Mouse (Mus musculus): ENCODE data around the gene Larp1b. TPM values are rescaled to one million over a fixed set of nuclear protein-coding genes. Genes with fewer than 3 reads are reported as not detected.
"Not testable (repeated sequence)": the region's sequence is repeated elsewhere in the genome, so short reads cannot be mapped to it uniquely, and the experiment has no call there.

The Larp1b gene
- polyA plus RNA-seq (2014; fragmentation: Nextera tagmentation; extraction: Ambion mirVana) = 2.0 and 2.2 TPM in 2 replicates

GRCm38 (mm10) chr3:40949170-40949902 is at the start of gene Larp1b:
Gene Larp1b (plus strand): TSS chr3:40949828.
- Histone ChIP-seq H3K4me2 (replicated peaks; ENCODE audit: low read depth, low read length) (peak within 1 kb of the TSS; percentile 99), H3K27ac (ENCODE audit: low read depth, low read length) (peak within 1 kb of the TSS; percentile 75), H3K27me3 (ENCODE audit: control insufficient read depth, insufficient read depth, low read length) (peaks cover 5% of the 10 kb centered on the region), H3K36me3 (ENCODE audit: control insufficient read depth, insufficient read depth, low read length) (no peaks in the 10 kb centered on the region), H3K4me3 (ENCODE audit: low read depth, low read length) (peak within 1 kb of the TSS; percentile 73), H3K4me1 (replicated peaks; ENCODE audit: control insufficient read depth, insufficient read depth, low read length) (no peaks in the 10 kb centered on the region), H3K9me3 (ENCODE audit: control insufficient read depth, low read length) (no peaks in the 10 kb centered on the region), H3K9ac (ENCODE audit: low read depth, low read length) (peak within 1 kb of the TSS; percentile 70)
- under 1% methylated on average over 63 of the region's 66 CpGs for WGBS
- DNase-seq (ENCODE audit: low spot score) (peak; percentile 98), ATAC-seq (ENCODE audit: low FRiP score) (peak; percentile 98)

- H3K9ac ChIP-seq (ENCODE audit: low read depth, low read length); H3K36me3 ChIP-seq (ENCODE audit: control insufficient read depth, insufficient read depth, low read length); H3K4me2 ChIP-seq (replicated peaks; ENCODE audit: low read depth, low read length); H3K4me3 ChIP-seq (ENCODE audit: low read depth, low read length); H3K27me3 ChIP-seq (ENCODE audit: control insufficient read depth, insufficient read depth, low read length); ATAC-seq (ENCODE audit: low FRiP score); H3K9me3 ChIP-seq (ENCODE audit: control insufficient read depth, low read length); DNase-seq (ENCODE audit: low spot score); H3K27ac ChIP-seq (ENCODE audit: low read depth, low read length); H3K4me1 ChIP-seq (replicated peaks; ENCODE audit: control insufficient read depth, insufficient read depth, low read length): not testable (repeated sequence)
- WGBS = 97% methylated on average over 2 of the region's 10 CpGs
Observed at GRCm38 (mm10) chr3:40902443-40902842, 47.2 kb upstream of the Larp1b start, which contains the start of gene 1700034I23Rik. Gene 1700034I23Rik (minus strand): TSS chr3:40902543.

- 90% methylated on average over 5 of the region's 5 CpGs for WGBS
- no peak overlapping the region for H3K27ac ChIP-seq (ENCODE audit: low read depth, low read length)
- no peak for ATAC-seq (ENCODE audit: low FRiP score)
Observed at GRCm38 (mm10) chr3:40938189-40938588, 11.4 kb upstream of the Larp1b start.

GRCm38 (mm10) chr3:40938592-40938991 is 11.0 kb upstream of the Larp1b start:
- no peak overlapping the region for H3K4me3 ChIP-seq (ENCODE audit: low read depth, low read length)
- H3K9me3 ChIP-seq (ENCODE audit: control insufficient read depth, low read length) = no peaks in the 10 kb centered on the region
- H3K27me3 ChIP-seq (ENCODE audit: control insufficient read depth, insufficient read depth, low read length) = no peaks in the 10 kb centered on the region
- no peak overlapping the region for H3K4me2 ChIP-seq (replicated peaks; ENCODE audit: low read depth, low read length)
- ATAC-seq (ENCODE audit: low FRiP score) = no peak
- WGBS = 91% methylated on average over 4 of the region's 4 CpGs
- H3K27ac ChIP-seq (ENCODE audit: low read depth, low read length) = no peak overlapping the region
- no peaks in the 10 kb centered on the region for H3K4me1 ChIP-seq (replicated peaks; ENCODE audit: control insufficient read depth, insufficient read depth, low read length)
- H3K9ac ChIP-seq (ENCODE audit: low read depth, low read length) = no peak overlapping the region
- H3K36me3 ChIP-seq (ENCODE audit: control insufficient read depth, insufficient read depth, low read length) = no peaks in the 10 kb centered on the region
- DNase-seq (ENCODE audit: low spot score) = no peak

More at GRCm38 (mm10) chr3:40938189-40938588, 11.4 kb upstream of the Larp1b start:
- Histone ChIP-seq H3K4me2 (replicated peaks; ENCODE audit: low read depth, low read length) (no peak overlapping the region), H3K4me3 (ENCODE audit: low read depth, low read length) (no peak overlapping the region), H3K36me3 (ENCODE audit: control insufficient read depth, insufficient read depth, low read length) (no peaks in the 10 kb centered on the region), H3K9ac (ENCODE audit: low read depth, low read length) (no peak overlapping the region), H3K27me3 (ENCODE audit: control insufficient read depth, insufficient read depth, low read length) (no peaks in the 10 kb centered on the region), H3K9me3 (ENCODE audit: control insufficient read depth, low read length) (no peaks in the 10 kb centered on the region), H3K4me1 (replicated peaks; ENCODE audit: control insufficient read depth, insufficient read depth, low read length) (no peaks in the 10 kb centered on the region)
- DNase-seq (ENCODE audit: low spot score) = no peak

- Histone ChIP-seq H3K9ac (ENCODE audit: low read depth, low read length) (no peak overlapping the region), H3K4me2 (replicated peaks; ENCODE audit: low read depth, low read length) (no peak overlapping the region), H3K4me3 (ENCODE audit: low read depth, low read length) (no peak overlapping the region), H3K27ac (ENCODE audit: low read depth, low read length) (no peak overlapping the region), H3K27me3 (ENCODE audit: control insufficient read depth, insufficient read depth, low read length) (no peaks in the 10 kb centered on the region), H3K36me3 (ENCODE audit: control insufficient read depth, insufficient read depth, low read length) (no peaks in the 10 kb centered on the region), H3K9me3 (ENCODE audit: control insufficient read depth, low read length) (no peaks in the 10 kb centered on the region), H3K4me1 (replicated peaks; ENCODE audit: control insufficient read depth, insufficient read depth, low read length) (no peaks in the 10 kb centered on the region)
- no peak for DNase-seq (ENCODE audit: low spot score)
- no peak for ATAC-seq (ENCODE audit: low FRiP score)
Observed at GRCm38 (mm10) chr3:40939019-40939418, 10.6 kb upstream of the Larp1b start.

- ATAC-seq (ENCODE audit: low FRiP score) = peak; percentile 78; the same call in 1 of the 2 replicates
- Histone ChIP-seq H3K36me3 (ENCODE audit: control insufficient read depth, insufficient read depth, low read length) (no peaks in the 10 kb centered on the region), H3K4me3 (ENCODE audit: low read depth, low read length) (peak overlapping the region; percentile 73), H3K4me2 (replicated peaks; ENCODE audit: low read depth, low read length) (peak overlapping the region; percentile 99), H3K9ac (ENCODE audit: low read depth, low read length) (peak overlapping the region; percentile 70), H3K27ac (ENCODE audit: low read depth, low read length) (peak overlapping the region; percentile 75), H3K9me3 (ENCODE audit: control insufficient read depth, low read length) (no peaks in the 10 kb centered on the region), H3K27me3 (ENCODE audit: control insufficient read depth, insufficient read depth, low read length) (peaks cover 5% of the 10 kb centered on the region), H3K4me1 (replicated peaks; ENCODE audit: control insufficient read depth, insufficient read depth, low read length) (no peaks in the 10 kb centered on the region)
- peak; percentile 53 for DNase-seq (ENCODE audit: low spot score)
- WGBS = under 1% methylated on average over 84 of the region's 118 CpGs
Observed at GRCm38 (mm10) chr3:40949903-40950600, 424 bp downstream of the Larp1b start.

- Histone ChIP-seq H3K9ac (ENCODE audit: low read depth, low read length) (peak overlapping the region; percentile 70), H3K27ac (ENCODE audit: low read depth, low read length) (no peak overlapping the region), H3K36me3 (ENCODE audit: control insufficient read depth, insufficient read depth, low read length) (no peaks in the 10 kb centered on the region), H3K4me3 (ENCODE audit: low read depth, low read length) (peak overlapping the region; percentile 73), H3K4me1 (replicated peaks; ENCODE audit: control insufficient read depth, insufficient read depth, low read length) (no peaks in the 10 kb centered on the region), H3K9me3 (ENCODE audit: control insufficient read depth, low read length) (no peaks in the 10 kb centered on the region), H3K4me2 (replicated peaks; ENCODE audit: low read depth, low read length) (peak overlapping the region; percentile 99), H3K27me3 (ENCODE audit: control insufficient read depth, insufficient read depth, low read length) (peaks cover 5% of the 10 kb centered on the region)
- ATAC-seq (ENCODE audit: low FRiP score) (no peak), DNase-seq (ENCODE audit: low spot score) (peak; percentile 65)
- under 1% methylated on average over 43 of the region's 43 CpGs for WGBS
Observed at GRCm38 (mm10) chr3:40950601-40951201, 1.1 kb downstream of the Larp1b start.

- no peaks in the 10 kb centered on the region for H3K9me3 ChIP-seq (ENCODE audit: control insufficient read depth, low read length)
- H3K27me3 ChIP-seq (ENCODE audit: control insufficient read depth, insufficient read depth, low read length) = peaks cover 5% of the 10 kb centered on the region
- DNase-seq (ENCODE audit: low spot score) = peak; percentile 40
- no peaks in the 10 kb centered on the region for H3K4me1 ChIP-seq (replicated peaks; ENCODE audit: control insufficient read depth, insufficient read depth, low read length)
- H3K4me3 ChIP-seq (ENCODE audit: low read depth, low read length) = peak overlapping the region; percentile 73
- H3K4me2 ChIP-seq (replicated peaks; ENCODE audit: low read depth, low read length) = peak overlapping the region; percentile 99
- H3K36me3 ChIP-seq (ENCODE audit: control insufficient read depth, insufficient read depth, low read length) = no peaks in the 10 kb centered on the region
- H3K27ac ChIP-seq (ENCODE audit: low read depth, low read length) = no peak overlapping the region
- 9% methylated on average over 7 of the region's 7 CpGs for WGBS
- H3K9ac ChIP-seq (ENCODE audit: low read depth, low read length) = no peak overlapping the region
- no peak for ATAC-seq (ENCODE audit: low FRiP score)
Observed at GRCm38 (mm10) chr3:40951365-40951764, 1.7 kb downstream of the Larp1b start.

Measured in hindbrain, embryonic 11.5 days (tissue).